Mouse (Mus musculus) embryonic fibroblast, embryonic 13.5 days (primary cell): Measurements from ENCODE around the gene Lsamp.

Source experiments
- CTCF ChIP-seq: IDR thresholded peaks from 2 replicates; pipeline ENCODE4 v1.5.1; 2011; ENCODE audit warnings: mild to moderate bottlenecking, control low read depth, low read length, moderate library complexity, borderline replicate concordance; ENCODE audit not compliant: insufficient read depth
- POLR2A ChIP-seq: IDR thresholded peaks from 2 replicates; pipeline ENCODE4 v1.6.1; 2011; ENCODE audit warnings: low read depth, mild to moderate bottlenecking, control low read depth, low read length, moderate library complexity

DNA sequence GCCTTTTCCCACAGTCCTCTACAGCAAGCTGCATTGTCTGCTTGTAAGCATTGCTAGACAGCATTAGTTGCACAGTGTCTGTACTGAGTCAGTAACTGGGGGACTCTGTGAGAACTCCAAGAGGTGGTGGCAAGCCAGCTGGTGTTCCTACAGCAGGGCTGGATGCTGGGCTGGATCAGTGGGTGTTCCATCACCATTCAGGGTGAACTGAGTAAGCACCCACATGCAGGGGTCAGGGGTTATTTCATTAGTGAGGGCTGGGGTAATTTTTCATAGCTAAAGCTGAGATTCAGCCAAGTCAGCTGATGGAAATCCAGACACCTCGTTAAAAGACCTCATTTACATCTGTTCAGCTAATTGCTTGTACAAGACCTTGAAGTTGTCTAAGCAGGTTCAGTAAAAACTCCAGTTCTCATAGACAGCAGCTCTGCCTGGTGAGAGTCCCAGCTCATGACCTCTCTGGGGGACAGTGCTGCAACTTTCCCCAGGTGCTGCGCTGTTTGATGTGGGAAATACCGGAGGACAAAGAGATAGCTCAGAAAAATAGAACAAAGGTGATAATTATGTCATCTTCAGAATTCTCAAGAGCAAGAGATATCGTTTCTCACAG lies 1928.5 kb downstream of the Lsamp start:
- TF ChIP-seq POLR2A (no peak), CTCF (no peak)
